Mouse (Mus musculus): ENCODE results near the gene Tango6.
"Not testable (repeated sequence)": the region's sequence is repeated elsewhere in the genome, so short reads cannot be mapped to it uniquely, and the experiment has no call there.

Tango6 gene

GRCm38 (mm10) chr8:106753436-106753835 is 70.6 kb downstream of the Tango6 start:
- DNase-seq (ENCODE audit: low read depth, low spot score), result no peak

GRCm38 (mm10) chr8:106761317-106761716 is 78.4 kb downstream of the Tango6 start:
- no peak for DNase-seq (ENCODE audit: low read depth, low spot score)

- no peak for DNase-seq (ENCODE audit: low read depth, low spot score)
Measured at GRCm38 (mm10) chr8:106761867-106762523, 79.1 kb downstream of the Tango6 start.

GRCm38 (mm10) chr8:106764529-106764928 is 81.7 kb downstream of the Tango6 start:
- DNase-seq (ENCODE audit: low read depth, low spot score), result no peak

GRCm38 (mm10) chr8:106765570-106765969 is 82.7 kb downstream of the Tango6 start:
- DNase-seq (ENCODE audit: low read depth, low spot score), result no peak

- no peak for DNase-seq (ENCODE audit: low read depth, low spot score)
Measured at GRCm38 (mm10) chr8:106766736-106767135, 83.9 kb downstream of the Tango6 start.

DNA sequence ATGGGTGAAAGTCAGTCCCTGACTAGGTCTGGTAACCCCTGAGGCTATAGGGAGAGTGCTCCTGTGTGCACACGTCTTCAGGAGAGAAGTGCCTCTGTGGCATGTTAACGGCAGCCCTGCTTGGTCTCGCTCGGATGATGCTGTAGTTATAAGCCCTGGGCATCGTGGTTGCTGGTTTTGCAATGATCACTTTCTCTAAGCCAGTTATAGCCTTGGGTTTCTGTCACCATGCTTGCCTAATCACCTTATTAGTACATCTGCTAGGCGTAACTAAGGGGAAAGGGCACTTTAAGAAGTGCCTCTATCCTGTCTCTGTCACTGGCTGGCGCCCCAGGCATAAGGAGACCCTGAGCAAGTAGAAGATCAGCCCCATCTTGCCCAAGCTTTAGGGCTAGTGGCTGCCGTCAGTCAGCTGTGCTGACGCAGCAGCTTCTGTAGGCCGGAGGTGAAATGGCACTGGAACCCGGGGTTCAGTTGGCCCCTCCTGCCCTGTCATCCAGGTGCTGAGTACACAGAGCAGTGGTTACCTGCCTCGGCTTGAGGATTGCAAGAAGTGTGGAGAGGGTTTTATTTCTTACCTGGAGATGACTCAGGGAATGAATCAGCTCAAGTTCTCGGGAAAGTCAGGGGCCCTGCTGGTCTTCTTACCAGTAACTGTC is 86.4 kb downstream of the Tango6 start:
- DNase-seq (ENCODE audit: low read depth, low spot score), result no peak

GRCm38 (mm10) chr8:106770596-106771179 is 87.8 kb downstream of the Tango6 start:
- DNase-seq (ENCODE audit: low read depth, low spot score), result no peak

GRCm38 (mm10) chr8:106772094-106772493 is 89.2 kb downstream of the Tango6 start:
- no peak for DNase-seq (ENCODE audit: low read depth, low spot score)

DNA sequence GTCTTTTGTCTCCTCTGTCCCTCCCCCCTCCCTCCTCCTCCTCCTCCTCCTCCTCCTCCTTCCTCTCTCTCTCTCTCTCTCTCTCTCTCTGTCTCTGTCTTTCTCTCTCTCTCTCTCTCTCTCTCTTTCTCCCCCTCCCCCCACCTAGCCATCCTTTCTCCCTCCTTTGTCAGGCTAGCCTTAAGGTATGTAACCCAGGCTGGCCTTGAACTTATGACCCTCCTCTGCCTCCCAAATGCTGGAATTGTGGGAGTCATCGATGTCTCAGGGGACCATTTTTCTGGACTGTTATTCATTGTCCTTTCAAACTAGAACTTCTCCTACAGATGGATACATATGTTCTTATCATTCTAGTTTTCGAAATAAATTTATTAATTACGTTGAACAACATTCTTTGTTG is 89.6 kb downstream of the Tango6 start:
- DNase-seq (ENCODE audit: low read depth, low spot score), result no peak

GRCm38 (mm10) chr8:106774567-106775320 is 91.9 kb downstream of the Tango6 start:
- no peak for DNase-seq (ENCODE audit: low read depth, low spot score)

DNA sequence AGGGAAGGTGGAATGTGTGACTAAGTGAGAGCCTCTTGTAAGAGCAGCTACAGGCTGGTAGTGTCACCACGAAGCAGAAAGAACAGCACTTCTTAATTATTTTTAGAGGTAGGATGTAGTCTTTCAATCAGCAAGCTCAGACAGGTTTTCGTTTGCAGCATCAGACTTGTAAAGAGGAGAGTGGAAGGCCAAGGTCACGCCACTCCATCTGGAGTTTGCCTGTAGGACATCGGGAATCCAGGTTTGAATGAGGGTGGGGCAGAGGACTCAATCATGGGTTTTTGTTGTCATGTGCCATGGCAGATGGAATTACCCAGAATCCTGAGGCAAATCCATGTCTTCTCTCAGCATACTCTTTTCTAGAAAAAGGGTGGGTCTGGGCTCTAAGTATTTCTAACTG is 106.8 kb downstream of the Tango6 start:
- no peak for DNase-seq (ENCODE audit: low read depth, low spot score)

DNA sequence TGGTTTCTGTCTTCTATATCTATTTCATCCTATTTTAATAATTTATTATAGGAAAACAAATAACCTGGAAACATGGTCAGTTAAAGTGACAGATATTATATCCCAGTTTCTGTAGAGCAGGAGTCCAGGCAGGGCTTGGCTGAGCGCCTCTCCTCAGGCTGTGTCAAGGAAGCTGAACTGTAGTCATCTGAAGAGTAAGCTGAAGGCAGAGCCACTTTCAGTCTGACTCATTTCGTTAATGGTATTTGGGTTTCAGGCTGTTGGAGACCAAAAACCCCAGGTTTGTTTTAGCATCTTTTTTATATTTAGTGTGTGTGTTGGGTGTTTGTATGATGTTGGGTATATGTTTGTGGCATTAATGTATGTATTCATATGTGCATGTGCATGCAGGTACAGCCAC is 112.0 kb downstream of the Tango6 start:
- DNase-seq (ENCODE audit: low read depth, low spot score), result no peak

- no peak for DNase-seq (ENCODE audit: low read depth, low spot score)
Measured at GRCm38 (mm10) chr8:106799821-106800220, 117.0 kb downstream of the Tango6 start.

- DNase-seq (ENCODE audit: low read depth, low spot score), result no peak
Measured at GRCm38 (mm10) chr8:106801261-106801660, 118.4 kb downstream of the Tango6 start.

DNA sequence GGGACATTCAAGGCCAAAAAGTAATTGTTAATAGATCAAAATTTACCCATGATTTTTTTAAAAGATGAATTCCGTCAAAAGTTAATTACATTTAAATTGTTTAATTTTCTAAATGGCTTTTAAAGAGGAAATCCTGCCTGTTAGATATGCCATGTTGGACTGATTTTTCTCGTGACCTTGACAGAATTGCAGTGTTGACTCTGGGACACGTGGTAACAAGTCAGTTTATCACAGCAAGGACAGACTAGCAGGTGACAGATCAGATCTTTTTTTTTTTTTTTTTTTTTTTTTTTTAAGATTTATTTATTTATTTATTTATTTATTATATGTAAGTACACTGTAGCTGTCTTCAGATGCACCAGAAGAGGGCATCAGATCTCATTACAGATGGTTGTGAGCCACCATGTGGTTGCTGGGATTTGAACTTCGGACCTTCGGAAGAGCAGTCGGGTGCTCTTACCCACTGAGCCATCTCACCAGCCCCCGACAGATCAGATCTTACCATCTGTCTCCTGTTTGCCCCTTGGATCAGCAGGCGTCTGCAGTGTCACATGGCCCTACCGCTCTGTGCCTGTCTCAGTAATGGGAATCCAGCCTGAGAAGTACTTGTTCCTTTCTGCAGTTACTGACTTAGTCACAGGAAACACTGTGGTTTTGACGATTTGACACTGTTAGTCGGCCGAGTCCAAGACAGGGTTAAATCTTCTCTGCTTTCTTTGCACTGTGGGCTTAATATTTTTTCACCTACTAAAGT is 119.7 kb downstream of the Tango6 start:
- not testable (repeated sequence) for DNase-seq (ENCODE audit: low read depth, low spot score)

DNA sequence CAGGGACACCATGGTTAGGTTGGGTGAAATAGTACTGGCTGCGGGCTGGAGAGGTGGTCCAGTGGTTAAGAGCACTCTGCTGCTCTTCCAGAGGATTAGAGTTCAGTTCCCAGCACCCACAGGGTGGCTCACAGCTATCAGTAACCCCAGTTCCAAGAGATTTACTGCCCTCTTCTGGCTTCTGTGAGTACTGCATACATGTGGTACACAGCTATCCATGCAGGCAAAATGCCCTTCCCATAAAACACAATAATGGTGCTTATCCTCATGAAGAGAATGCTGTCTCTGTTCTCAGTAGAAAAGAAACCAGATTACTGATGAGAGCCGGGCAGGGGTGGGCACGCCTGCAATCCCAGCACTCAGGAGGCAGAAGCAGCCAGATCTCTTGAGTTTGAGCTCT is 123.0 kb downstream of the Tango6 start:
- DNase-seq (ENCODE audit: low read depth, low spot score), result no peak

- no peak for DNase-seq (ENCODE audit: low read depth, low spot score)
Measured at GRCm38 (mm10) chr8:106807461-106807860, 124.6 kb downstream of the Tango6 start.

DNA sequence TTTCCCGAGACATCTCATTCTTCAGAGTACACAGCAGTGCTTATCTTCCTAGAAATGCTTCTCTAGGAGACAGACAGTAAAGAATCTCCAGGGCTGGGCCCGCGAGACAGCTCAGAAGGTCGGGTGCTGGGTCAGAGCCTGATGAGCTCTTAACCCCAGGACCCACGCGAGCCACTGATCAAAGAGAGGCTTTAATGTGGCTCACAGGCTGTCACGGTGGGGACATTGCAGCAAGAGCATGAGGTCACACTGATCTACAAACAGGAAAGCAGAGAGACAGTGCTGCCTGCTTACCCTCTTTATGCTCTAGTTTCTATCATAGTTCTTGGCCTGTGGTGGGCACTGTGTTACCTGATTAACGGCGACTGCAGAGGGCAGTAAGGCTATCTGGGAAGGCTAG is 126.9 kb downstream of the Tango6 start:
- no peak for DNase-seq (ENCODE audit: low read depth, low spot score)

GRCm38 (mm10) chr8:106810406-106810805 is 127.5 kb downstream of the Tango6 start:
- DNase-seq (ENCODE audit: low read depth, low spot score), result no peak

- DNase-seq (ENCODE audit: low read depth, low spot score), result no peak
Measured at GRCm38 (mm10) chr8:106812560-106812959, 129.7 kb downstream of the Tango6 start.
